Mouse (Mus musculus): ENCODE measurements at regions not wholly inside any gene's neighbourhood (a gene's known extent, or its start where the extent isn't known, plus 50 kb on each side); places are given as distances from the start of the nearest gene placed in this dataset.

DNA sequence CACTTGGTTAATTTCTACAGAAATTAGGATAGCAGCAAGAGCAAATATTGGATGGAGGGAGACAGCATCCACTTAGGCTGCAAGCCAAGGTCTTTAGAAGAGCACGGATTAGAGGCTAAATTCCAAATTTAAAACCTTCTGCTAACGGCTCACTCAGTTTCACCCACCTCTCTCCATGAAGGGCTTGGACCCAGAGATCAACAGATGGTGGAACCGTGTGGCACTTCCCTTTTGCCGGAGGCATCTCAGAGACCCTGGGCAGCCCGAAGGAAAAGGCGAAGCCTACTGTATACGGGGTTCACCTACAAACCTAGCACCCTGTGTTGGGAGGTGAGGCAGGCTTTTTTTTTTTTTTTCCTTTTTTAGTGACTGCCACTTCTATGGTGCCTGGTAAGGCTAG lies 229.9 kb downstream of the Gm45692 start:
- no peak for TF ChIP-seq CTCF (IDR thresholded peaks at IDR 0.05)
- Histone ChIP-seq H3K4me3 (ENCODE audit: low read depth, low read length) (no peak overlapping the region), H3K9me3 (ENCODE audit: low read length) (no peaks in the 10 kb centered on the region), H3K9ac (replicated peaks; ENCODE audit: low read length, poor library complexity, severe bottlenecking) (no peak overlapping the region), H3K4me1 (ENCODE audit: insufficient read depth, low read length) (no peaks in the 10 kb centered on the region), H3K36me3 (ENCODE audit: insufficient read depth, low read length) (no peaks in the 10 kb centered on the region), H3K27me3 (ENCODE audit: insufficient read depth, low read length) (peaks cover 4% of the 10 kb centered on the region; the same call in 1 of the 2 replicates), H3K27ac (ENCODE audit: low read depth, low read length) (no peak overlapping the region), H3K4me2 (ENCODE audit: low read depth, low read length, poor library complexity, severe bottlenecking) (no peak overlapping the region)
- DNase-seq (ENCODE audit: low spot score), result peak; percentile 26
- 86% methylated on average over 7 of the region's 7 CpGs for WGBS
- no peak for ATAC-seq (ENCODE audit: low FRiP score)

DNA sequence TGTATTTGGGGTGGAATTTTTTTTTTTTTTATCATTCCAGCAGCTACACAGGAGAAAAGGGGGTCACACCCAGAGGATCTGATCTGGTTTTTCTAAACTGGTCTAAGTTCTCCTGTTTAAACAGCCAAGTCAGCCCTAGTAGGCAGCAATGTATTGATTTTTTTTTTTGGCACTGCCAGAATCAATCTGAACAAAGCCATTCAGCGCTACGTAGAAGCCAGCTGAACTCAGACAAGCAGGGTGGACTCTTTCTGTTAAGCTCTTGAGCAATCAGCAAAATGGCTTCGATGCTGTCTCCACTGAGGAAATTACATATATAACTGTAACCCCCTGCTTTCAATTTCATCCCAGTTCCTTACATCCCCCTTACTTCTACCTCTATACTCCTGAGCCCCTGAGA lies 230.5 kb downstream of the Gm45692 start:
- Histone ChIP-seq H3K27ac (ENCODE audit: low read depth, low read length) (no peak overlapping the region), H3K27me3 (ENCODE audit: insufficient read depth, low read length) (peaks cover 4% of the 10 kb centered on the region; the same call in 1 of the 2 replicates), H3K9me3 (ENCODE audit: low read length) (no peaks in the 10 kb centered on the region), H3K4me3 (ENCODE audit: low read depth, low read length) (no peak overlapping the region), H3K36me3 (ENCODE audit: insufficient read depth, low read length) (no peaks in the 10 kb centered on the region), H3K4me2 (ENCODE audit: low read depth, low read length, poor library complexity, severe bottlenecking) (no peak overlapping the region), H3K9ac (replicated peaks; ENCODE audit: low read length, poor library complexity, severe bottlenecking) (no peak overlapping the region), H3K4me1 (ENCODE audit: insufficient read depth, low read length) (no peaks in the 10 kb centered on the region)
- 81% methylated on average over 3 of the region's 3 CpGs for WGBS
- DNase-seq (ENCODE audit: low spot score) (no peak), ATAC-seq (ENCODE audit: low FRiP score) (no peak)
- TF ChIP-seq CTCF (IDR thresholded peaks at IDR 0.05), result no peak

DNA sequence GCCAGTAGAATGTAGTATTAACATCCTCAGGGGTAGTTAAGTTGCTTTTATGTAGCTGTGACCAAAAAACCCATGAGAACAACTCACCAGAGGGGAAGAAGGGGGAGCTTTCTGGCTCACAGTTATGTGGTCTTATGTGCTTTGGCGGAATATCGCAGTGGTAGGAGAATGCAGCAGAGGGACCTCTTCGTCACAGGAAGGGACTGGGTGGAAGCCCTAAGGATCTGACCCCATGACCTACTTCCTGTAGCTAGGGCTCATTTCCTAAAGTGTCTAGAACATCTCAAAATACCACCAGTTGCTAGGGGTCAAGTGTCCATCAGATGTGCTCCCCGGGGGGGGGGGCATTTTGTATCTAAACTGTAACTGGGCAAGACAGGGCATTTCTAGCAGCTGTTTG lies 231.3 kb downstream of the Gm45692 start:
- no peaks in the 10 kb centered on the region for H3K36me3 ChIP-seq (ENCODE audit: insufficient read depth, low read length)
- H3K9me3 ChIP-seq (ENCODE audit: low read length), result no peaks in the 10 kb centered on the region
- H3K4me3 ChIP-seq (ENCODE audit: low read depth, low read length), result no peak overlapping the region
- H3K4me1 ChIP-seq (ENCODE audit: insufficient read depth, low read length), result no peaks in the 10 kb centered on the region
- no peak for ATAC-seq (ENCODE audit: low FRiP score)
- 82% methylated on average over 4 of the region's 4 CpGs for WGBS
- no peak overlapping the region for H3K4me2 ChIP-seq (ENCODE audit: low read depth, low read length, poor library complexity, severe bottlenecking)
- no peak for DNase-seq (ENCODE audit: low spot score)
- TF ChIP-seq CTCF (IDR thresholded peaks at IDR 0.05), result no peak
- H3K27ac ChIP-seq (ENCODE audit: low read depth, low read length), result no peak overlapping the region
- H3K27me3 ChIP-seq (ENCODE audit: insufficient read depth, low read length), result peaks cover 4% of the 10 kb centered on the region; the same call in 1 of the 2 replicates
- H3K9ac ChIP-seq (replicated peaks; ENCODE audit: low read length, poor library complexity, severe bottlenecking), result no peak overlapping the region

DNA sequence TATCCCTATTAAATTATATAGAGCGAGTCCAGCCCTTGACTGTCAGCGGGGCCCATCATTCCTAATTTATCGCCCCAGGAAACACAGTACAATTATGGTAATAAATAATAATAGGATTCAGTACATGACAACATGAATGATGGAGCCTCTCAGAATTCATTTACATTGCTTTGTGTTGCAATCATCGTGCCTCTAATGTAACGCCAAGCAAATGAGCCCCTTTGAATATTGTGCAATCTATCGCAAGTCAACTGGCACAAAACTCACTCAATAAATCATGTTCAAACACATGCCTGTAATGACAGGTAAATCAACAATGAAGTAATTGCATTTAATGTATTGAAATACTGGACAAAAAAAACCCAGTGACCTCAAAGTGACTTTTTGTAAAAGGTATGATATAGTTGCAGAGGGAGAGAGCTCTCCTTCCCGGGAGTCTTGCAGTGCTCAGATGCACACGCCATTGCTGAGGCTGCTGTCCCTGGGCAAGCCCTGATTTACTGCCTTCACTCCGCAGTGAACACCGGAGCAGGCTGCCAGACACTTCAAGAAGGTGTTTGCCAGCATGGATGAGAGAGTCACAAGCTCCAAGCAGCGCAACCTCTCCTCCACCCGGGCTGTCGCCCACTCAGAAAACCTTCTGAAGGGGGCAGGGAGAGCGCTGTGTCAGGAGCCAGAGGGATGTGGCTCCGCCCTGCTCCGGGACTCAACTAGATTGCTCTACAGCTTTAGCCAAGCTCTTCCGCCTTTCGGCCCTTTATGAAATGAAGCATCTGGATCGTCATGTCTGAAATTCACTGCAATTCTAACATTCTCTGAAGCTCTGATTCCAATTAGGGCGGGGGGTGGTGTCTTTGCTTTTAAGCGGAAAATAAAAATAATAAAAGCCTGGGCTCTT lies 232.6 kb downstream of the Gm45692 start:
- TF ChIP-seq CTCF (IDR thresholded peaks at IDR 0.05), result no peak
- Histone ChIP-seq H3K4me1 (ENCODE audit: insufficient read depth, low read length) (no peaks in the 10 kb centered on the region), H3K9me3 (ENCODE audit: low read length) (no peaks in the 10 kb centered on the region), H3K9ac (replicated peaks; ENCODE audit: low read length, poor library complexity, severe bottlenecking) (no peak overlapping the region), H3K27ac (ENCODE audit: low read depth, low read length) (no peak overlapping the region; the same call in 1 of the 2 replicates), H3K36me3 (ENCODE audit: insufficient read depth, low read length) (no peaks in the 10 kb centered on the region), H3K27me3 (ENCODE audit: insufficient read depth, low read length) (peaks cover 4% of the 10 kb centered on the region; the same call in 1 of the 2 replicates), H3K4me3 (ENCODE audit: low read depth, low read length) (0 out of 2 replicates have a peak overlapping the region, but pooled peaks have one; percentile 0), H3K4me2 (ENCODE audit: low read depth, low read length, poor library complexity, severe bottlenecking) (peak overlapping the region; percentile 41)
- 58% methylated on average over 21 of the region's 21 CpGs for WGBS
- DNase-seq (ENCODE audit: low spot score), result peak; percentile 69
- no peak for ATAC-seq (ENCODE audit: low FRiP score)

DNA sequence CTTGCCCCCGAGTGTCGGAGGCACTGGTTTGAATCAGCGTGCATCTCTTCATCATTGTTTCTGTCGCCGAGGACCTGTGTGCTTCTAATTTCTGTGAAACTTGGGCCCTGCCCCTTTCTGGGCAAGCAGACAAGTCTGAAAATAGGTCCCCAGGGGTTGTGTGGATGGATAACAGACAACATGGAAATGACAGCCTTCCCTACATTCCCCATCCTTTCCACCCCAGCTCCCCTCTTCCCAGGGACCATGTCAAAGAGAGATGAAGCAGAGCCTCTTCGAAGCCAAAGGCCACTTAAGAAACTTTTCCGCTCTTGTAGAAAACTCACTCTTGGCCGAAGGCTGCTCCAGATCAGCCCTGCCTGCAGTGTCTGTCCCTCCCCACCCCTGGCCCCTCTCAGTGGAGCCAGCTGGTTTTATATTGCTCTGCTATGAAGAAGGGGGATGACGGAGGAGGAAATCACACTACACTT lies 233.2 kb downstream of the Gm45692 start:
- H3K9ac ChIP-seq (replicated peaks; ENCODE audit: low read length, poor library complexity, severe bottlenecking), result no peak overlapping the region
- no peaks in the 10 kb centered on the region for H3K36me3 ChIP-seq (ENCODE audit: insufficient read depth, low read length)
- H3K9me3 ChIP-seq (ENCODE audit: low read length), result no peaks in the 10 kb centered on the region
- H3K4me3 ChIP-seq (ENCODE audit: low read depth, low read length), result no peak overlapping the region
- WGBS, result 59% methylated on average over 9 of the region's 9 CpGs
- ATAC-seq (ENCODE audit: low FRiP score) (no peak), DNase-seq (ENCODE audit: low spot score) (peak; percentile 77)
- peaks cover 4% of the 10 kb centered on the region; the same call in 1 of the 2 replicates for H3K27me3 ChIP-seq (ENCODE audit: insufficient read depth, low read length)
- no peaks in the 10 kb centered on the region for H3K4me1 ChIP-seq (ENCODE audit: insufficient read depth, low read length)
- H3K27ac ChIP-seq (ENCODE audit: low read depth, low read length), result no peak overlapping the region; the same call in 1 of the 2 replicates
- H3K4me2 ChIP-seq (ENCODE audit: low read depth, low read length, poor library complexity, severe bottlenecking), result peak overlapping the region; percentile 41
- TF ChIP-seq CTCF (IDR thresholded peaks at IDR 0.05), result no peak

DNA sequence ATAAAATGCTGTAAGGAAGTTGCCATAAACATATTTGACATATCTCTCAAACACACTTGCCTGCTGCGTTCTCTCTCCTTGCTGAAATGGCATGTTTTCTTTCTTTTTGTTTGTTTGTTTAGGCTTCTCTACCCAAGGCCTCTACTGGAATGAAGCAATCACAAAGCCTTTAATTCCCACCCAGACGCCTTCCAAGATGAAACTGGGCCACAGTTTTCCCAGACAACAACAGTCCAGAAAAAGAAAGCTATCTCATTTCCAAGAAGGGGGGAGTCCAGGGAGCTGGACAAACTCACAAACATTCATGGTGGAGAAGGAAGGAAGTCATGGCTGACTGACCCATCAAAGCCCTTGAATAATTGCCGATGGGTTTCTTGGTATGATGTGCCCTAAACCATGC lies 234.1 kb downstream of the Gm45692 start:
- H3K4me1 ChIP-seq (ENCODE audit: insufficient read depth, low read length), result no peaks in the 10 kb centered on the region
- TF ChIP-seq CTCF (IDR thresholded peaks at IDR 0.05), result no peak
- ATAC-seq (ENCODE audit: low FRiP score) (no peak), DNase-seq (ENCODE audit: low spot score) (no peak)
- 77% methylated on average over 3 of the region's 3 CpGs for WGBS
- no peak overlapping the region for H3K4me3 ChIP-seq (ENCODE audit: low read depth, low read length)
- no peaks in the 10 kb centered on the region for H3K27me3 ChIP-seq (ENCODE audit: insufficient read depth, low read length)
- no peak overlapping the region for H3K27ac ChIP-seq (ENCODE audit: low read depth, low read length)
- no peak overlapping the region for H3K4me2 ChIP-seq (ENCODE audit: low read depth, low read length, poor library complexity, severe bottlenecking)
- H3K9me3 ChIP-seq (ENCODE audit: low read length), result no peaks in the 10 kb centered on the region
- H3K36me3 ChIP-seq (ENCODE audit: insufficient read depth, low read length), result no peaks in the 10 kb centered on the region
- no peak overlapping the region for H3K9ac ChIP-seq (replicated peaks; ENCODE audit: low read length, poor library complexity, severe bottlenecking)
